Mouse (Mus musculus) adrenal gland, adult 18-20 months (tissue): ENCODE data around the gene Ear10. TPM values are rescaled to one million over a fixed set of nuclear protein-coding genes. Genes with fewer than 3 reads are reported as not detected.
"Not testable (repeated sequence)": the region's sequence is repeated elsewhere in the genome, so short reads cannot be mapped to it uniquely, and the experiment has no call there.

Experiments used
- DNase-seq, 2 experiments: peaks; one replicate each; pipeline ENCODE4 v3.0.0; 2021 to 2022; ENCODE audit warnings: low spot score in 2 of 2
- long read RNA-seq, 2 experiments: library from polyadenylated mRNA; stranded (forward); transcript quantifications; one replicate each; pipeline ENCODE4 v2.0.0; 2021
- total RNA-seq, 2 experiments: library from RNA; stranded (reverse); gene quantifications; 1 replicate in 1 of 2; 2 replicates in 1 of 2; pipeline ENCODE4 v1.2.3; 2021

Gene Ear10
- total RNA-seq, result not detected
- long read RNA-seq, experiment 1, result 0 reads
- long read RNA-seq, experiment 2, result 0 reads

GRCm38 (mm10) chr14:43923459-43923858 is at the start of gene Ear10:
Gene Ear10 (minus strand): TSS chr14:43923559.
- DNase-seq, result not testable (repeated sequence)

DNA sequence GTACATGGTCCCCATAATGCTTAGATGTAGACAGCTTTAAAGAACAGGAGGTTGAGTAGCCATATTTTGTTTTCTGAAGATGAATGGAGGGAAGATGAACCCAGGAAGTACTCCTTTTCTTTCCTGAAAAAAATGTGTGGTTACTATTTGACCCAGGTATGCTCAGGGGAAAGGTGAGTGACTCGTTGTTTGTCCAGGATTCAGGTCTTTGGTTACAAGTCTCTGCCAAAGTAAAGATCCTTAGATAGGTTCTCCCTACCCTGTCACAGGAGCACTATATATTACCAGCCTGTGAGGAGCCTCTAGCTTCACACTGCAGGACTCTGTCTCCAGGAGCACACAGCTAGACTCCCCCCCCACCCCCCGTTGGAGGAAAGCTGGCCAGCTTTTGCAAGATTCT is 33.4 kb upstream of the Ear10 start, which contains the start of gene Ang5:
TSS of gene Ang5 (plus strand) at position 301 of the 400 bp plus-strand sequence.
- not testable (repeated sequence) for DNase-seq

DNA sequence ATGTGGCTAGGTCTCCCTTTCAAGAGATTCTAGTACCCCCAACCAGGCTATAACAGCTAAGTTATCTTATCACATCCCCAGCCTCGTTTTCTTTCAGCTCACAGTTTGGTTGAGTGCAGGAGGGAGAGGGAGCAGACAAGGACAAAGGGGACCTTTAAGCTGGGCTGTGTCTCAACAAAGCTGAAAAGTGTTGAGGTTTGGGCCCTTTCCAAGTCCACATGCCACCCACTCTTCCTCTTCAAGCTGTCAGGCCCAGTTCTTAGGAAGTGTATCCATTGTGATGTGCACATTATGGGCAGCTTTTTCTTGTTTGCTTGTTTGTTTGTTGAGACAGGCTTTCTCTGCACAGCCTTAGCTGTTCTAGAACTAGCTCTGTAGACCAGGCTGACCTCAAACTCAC is 31.7 kb upstream of the Ear10 start:
- not testable (repeated sequence) for DNase-seq

DNA sequence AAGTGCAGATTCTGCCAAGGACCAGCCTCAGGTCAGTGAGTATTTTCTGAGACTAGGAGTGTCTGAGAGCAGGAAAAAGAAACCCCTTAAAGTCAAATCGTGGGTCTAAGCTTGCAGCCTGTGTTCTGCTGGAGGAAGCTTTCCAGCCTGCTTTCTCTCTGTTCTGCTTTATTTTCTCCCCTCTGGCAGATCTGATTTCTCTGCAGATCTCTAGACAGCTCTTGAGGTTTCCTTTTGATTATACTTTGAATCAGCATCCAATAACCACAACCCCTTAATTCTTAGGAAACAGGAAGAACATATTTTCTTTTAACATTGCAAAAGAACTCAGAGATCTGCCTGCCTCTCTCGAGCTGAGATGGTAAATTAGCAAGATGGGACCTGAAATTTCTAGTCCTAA is 30.0 kb upstream of the Ear10 start:
- DNase-seq, result not testable (repeated sequence)

- not testable (repeated sequence) for DNase-seq
Observed at GRCm38 (mm10) chr14:43933399-43933798, 10.0 kb upstream of the Ear10 start.

GRCm38 (mm10) chr14:43932991-43933390 is 9.6 kb upstream of the Ear10 start:
- peak in 1 of 2 experiments; percentile 29 for DNase-seq

DNA sequence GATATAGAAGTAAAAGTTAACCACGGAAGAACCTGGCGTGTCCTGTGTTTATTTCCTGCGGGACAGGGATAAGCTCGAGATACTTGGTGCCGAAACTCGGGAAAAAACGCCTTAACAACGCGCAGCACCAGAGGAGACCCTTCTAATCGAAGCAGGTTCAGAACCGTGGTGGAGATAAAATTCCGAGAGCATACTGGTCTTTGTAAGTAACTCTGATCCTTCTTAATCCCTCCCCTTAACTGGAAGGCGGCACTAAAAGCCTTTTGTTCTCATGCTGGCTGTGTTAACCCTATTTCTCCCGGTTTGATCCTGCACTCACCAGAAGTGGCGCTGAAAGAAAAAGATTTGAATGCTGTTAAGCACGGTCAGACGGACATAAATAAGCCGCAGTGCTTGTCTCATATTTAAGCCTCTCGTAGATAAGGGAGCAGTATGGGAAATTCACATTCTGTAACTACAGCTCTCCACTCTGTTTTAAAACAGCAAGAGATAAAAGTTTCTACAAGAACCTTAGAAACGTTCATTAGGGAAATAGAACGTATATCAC is 2.1 kb upstream of the Ear10 start:
- peak in 1 of 2 experiments; percentile 3 for DNase-seq

GRCm38 (mm10) chr14:43924688-43925403 is 1.5 kb upstream of the Ear10 start, which contains the start of gene Gm8113:
Gene Gm8113 (plus strand): TSS chr14:43925390.
- DNase-seq, result peak; percentile 33 to 38

DNA sequence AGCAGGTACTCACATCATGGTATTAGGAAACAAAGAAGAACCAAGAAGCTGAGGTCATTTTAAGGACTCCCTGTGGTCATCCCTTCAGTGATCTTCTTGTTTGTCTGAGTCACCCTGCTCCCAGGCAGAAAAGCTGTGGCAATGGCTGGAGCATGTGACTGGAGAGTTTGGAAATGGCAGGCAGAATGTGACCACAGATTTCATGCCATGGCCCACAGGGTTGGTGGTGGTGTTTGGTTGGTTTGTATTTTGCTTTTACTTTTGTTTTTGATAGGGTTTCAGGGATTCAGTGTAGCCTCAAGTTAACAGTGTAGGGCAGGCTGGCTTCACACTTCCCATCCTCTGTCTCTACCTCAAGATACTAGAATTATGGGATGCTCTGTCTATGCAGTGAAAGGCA is 5.1 kb downstream of the Ear10 start:
- DNase-seq, result not testable (repeated sequence)

- not testable (repeated sequence) for DNase-seq
Observed at GRCm38 (mm10) chr14:43898577-43898976, 24.8 kb downstream of the Ear10 start.

- DNase-seq, result not testable (repeated sequence)
Observed at GRCm38 (mm10) chr14:43895357-43895756, 28.0 kb downstream of the Ear10 start.

DNA sequence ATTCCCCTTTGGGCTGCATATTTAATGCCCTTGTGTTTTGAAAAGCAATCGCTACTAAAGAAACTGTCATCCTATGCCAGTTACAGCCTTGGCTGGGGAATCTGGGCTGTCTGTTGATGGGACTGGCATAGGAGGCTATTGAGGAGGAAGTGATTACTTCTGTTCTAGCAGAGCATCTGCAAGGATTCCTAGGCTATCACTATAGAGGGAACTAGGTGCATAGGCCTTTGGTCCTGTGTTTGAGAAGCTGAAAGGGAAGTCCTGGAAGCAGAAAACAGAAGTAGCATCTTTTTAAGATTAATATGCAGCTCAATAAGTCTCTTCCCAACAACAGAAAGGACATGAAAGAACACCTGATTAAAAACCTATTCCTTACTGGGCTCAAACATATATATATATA is 32.1 kb downstream of the Ear10 start:
- not testable (repeated sequence) for DNase-seq

- DNase-seq, result not testable (repeated sequence)
Observed at GRCm38 (mm10) chr14:43886235-43886634, 37.1 kb downstream of the Ear10 start.

DNA sequence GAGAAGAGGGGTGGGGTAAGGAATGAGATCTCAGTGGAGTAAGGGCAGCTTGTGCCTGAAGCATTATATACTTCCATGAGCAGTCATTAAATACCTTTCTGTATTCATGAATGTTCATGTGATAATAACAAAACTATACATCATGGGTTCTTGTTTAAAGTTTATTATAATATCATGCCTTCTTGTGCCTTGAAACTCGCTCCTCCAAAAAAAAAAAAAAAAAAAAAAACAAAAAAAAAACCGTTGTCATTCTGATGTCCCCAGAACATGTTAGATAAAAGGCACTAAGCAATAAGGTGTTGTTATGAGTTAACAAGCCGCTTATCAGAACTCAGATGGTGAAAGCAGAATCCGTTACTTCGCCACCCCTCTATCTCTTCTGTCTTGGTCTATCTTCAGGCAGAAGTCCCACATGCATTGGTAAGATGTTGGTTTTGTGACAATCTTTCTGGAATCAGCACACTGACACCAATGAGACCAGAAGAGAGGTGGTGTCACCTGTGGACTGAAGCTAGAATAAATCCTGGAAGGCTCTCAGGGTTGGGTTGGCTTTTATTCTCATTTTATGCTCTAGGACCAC is 43.3 kb downstream of the Ear10 start:
- DNase-seq, result not testable (repeated sequence)

GRCm38 (mm10) chr14:43877789-43878188 is 45.6 kb downstream of the Ear10 start:
- DNase-seq, result not testable (repeated sequence)

DNA sequence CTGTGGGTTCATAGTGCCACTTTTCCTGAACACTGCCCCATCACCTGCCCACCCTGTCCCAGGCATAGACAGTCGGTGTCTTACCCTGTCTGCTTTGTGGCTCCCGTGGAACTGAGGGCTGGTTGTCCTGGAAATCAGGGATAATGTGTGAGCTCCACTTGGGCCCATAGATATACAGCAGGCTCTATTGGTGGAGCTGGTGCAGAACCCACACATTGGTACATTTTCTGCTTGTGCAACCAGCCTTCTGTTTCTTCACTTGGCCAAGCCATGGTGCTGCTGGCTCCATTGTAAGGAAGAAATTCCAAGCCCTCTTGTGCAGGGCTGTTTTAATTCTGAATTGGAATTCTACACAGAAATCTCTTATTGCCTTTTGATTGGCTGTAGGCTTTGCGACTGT is 47.9 kb downstream of the Ear10 start, which contains the start of gene Ear1:
TSS of gene Ear1 (minus strand) at position 101 of the 400 bp plus-strand sequence.
- DNase-seq, result not testable (repeated sequence)

DNA sequence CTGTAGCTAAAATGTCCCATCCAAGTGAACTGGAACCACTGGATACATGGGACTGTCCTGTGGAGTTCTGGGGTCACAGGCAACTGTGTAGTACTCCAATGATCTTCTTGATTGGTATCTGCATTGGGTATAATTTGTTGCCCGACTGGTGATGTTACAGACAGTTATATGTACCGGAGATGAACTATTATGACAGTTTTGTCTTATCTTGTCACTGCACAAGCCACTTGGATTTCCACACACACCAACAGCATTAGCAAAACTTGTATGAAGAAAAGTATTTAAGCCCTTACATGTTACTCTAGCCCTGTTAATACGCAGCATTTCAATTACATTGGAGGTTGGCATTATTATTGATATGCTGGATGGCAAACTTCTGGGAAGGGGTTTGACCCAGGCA is 48.5 kb downstream of the Ear10 start:
- not testable (repeated sequence) for DNase-seq

Other genes starting within 250 kb of the Ear10 start
- gene Gm8165, start 246.4 kb downstream of the Ear10 start, total RNA-seq, result not detected
- 1 to 10 TPM; 1.3 to 1.5 TPM for gene Gm7324, start 225.7 kb downstream of the Ear10 start, total RNA-seq
- not detected for gene Gm16506, start 196.1 kb downstream of the Ear10 start, total RNA-seq
- not detected for gene Gm6526, start 175.7 kb downstream of the Ear10 start, total RNA-seq
- gene Gm8180, start 138.8 kb downstream of the Ear10 start, total RNA-seq, result not detected
- not detected for gene Ear1, start 48.0 kb downstream of the Ear10 start, total RNA-seq
- gene Gm8113, start 1.8 kb upstream of the Ear10 start, total RNA-seq, result 1 to 10 TPM in 1 of 2 experiments, under 1 TPM in 1; 0.48 to 2.1 TPM
- gene Ang5, start 33.5 kb upstream of the Ear10 start, total RNA-seq, result not detected
- gene Ang6, start 78.7 kb upstream of the Ear10 start, total RNA-seq, result not detected
- 1 to 10 TPM; 1.2 to 2.1 TPM for gene Ear2, start 179.1 kb upstream of the Ear10 start, total RNA-seq
- not detected for gene Gm3327, start 200.3 kb upstream of the Ear10 start, total RNA-seq